33 mouse cellular contexts compared by ENCODE assay signal in genomic region chr9:71517487-71517886, GRCm38 (mm10).
"Had no signal": no experiment of that assay in that cellular context is flagged by ENCODE, and none has a peak within 500 bp of the region (broad histone marks: within the 10 kb centered on the region; RNA-seq: fewer than 3 reads in every experiment).

No protein-coding gene starts in this region.

- H3K27me3 ChIP-seq: heart, embryonic 13.5 days; heart, embryonic 15.5 days; hindbrain, embryonic 12.5 days; hindbrain, embryonic 13.5 days; hindbrain, embryonic 15.5 days; intestine, embryonic 15.5 days; kidney, embryonic 15.5 days had no signal

- H3K4me1 ChIP-seq: hindbrain, embryonic 10.5 days; hindbrain, embryonic 12.5 days; hindbrain, embryonic 13.5 days; hindbrain, embryonic 15.5 days; intestine, embryonic 15.5 days had no signal

- H3K9me3 ChIP-seq: heart, embryonic 13.5 days; heart, embryonic 15.5 days; hindbrain, embryonic 10.5 days; hindbrain, embryonic 12.5 days; hindbrain, embryonic 13.5 days; hindbrain, embryonic 15.5 days; intestine, embryonic 15.5 days; kidney, embryonic 15.5 days had no signal

- H3K4me2 ChIP-seq: heart, embryonic 13.5 days; heart, embryonic 15.5 days; hindbrain, embryonic 12.5 days; hindbrain, embryonic 13.5 days; hindbrain, embryonic 14.5 days; hindbrain, embryonic 15.5 days; intestine, embryonic 15.5 days; kidney, embryonic 15.5 days had no signal

- H3K36me3 ChIP-seq: hindbrain, embryonic 10.5 days; hindbrain, embryonic 12.5 days; hindbrain, embryonic 13.5 days; hindbrain, embryonic 15.5 days; intestine, embryonic 15.5 days; kidney, embryonic 15.5 days had no signal

- DNase-seq: heart, postnatal 10 days; heart, postnatal 14 days; heart, postnatal 36 days; heart, postnatal 4 days; kidney, adult 11 months; kidney, adult 18-20 months; kidney, adult 2 months; kidney, adult 8-10 months; kidney, adult 9 months; kidney, postnatal 10 days; kidney, postnatal 14 days; kidney, postnatal 25 days; kidney, postnatal 36 days; kidney, postnatal 4 days; layer of hippocampus, adult 9-11 months; layer of hippocampus, postnatal 36 days had no signal

- ATAC-seq: hindbrain, embryonic 16.5 days; hindbrain, postnatal 0 days; inflammation-experienced regulatory T-cells, adult 6 months; intestine, embryonic 15.5 days; intestine, embryonic 16.5 days; intestine, postnatal 0 days had no signal

- H3K4me3 ChIP-seq: heart, embryonic 13.5 days; heart, embryonic 15.5 days; hindbrain, embryonic 10.5 days; hindbrain, embryonic 12.5 days; hindbrain, embryonic 13.5 days; hindbrain, embryonic 15.5 days; intestine, embryonic 15.5 days; kidney, embryonic 15.5 days; layer of hippocampus, adult 2 months; left cerebral cortex, adult 2 months had no signal

- H3K9ac ChIP-seq: heart, embryonic 13.5 days; heart, embryonic 15.5 days; hindbrain, embryonic 12.5 days; hindbrain, embryonic 13.5 days; hindbrain, embryonic 14.5 days; hindbrain, embryonic 15.5 days; intestine, embryonic 15.5 days; kidney, embryonic 15.5 days had no signal

- H3K27ac ChIP-seq: heart, embryonic 13.5 days; heart, embryonic 15.5 days; hindbrain, embryonic 10.5 days; hindbrain, embryonic 12.5 days; hindbrain, embryonic 13.5 days; hindbrain, embryonic 14.5 days; hindbrain, embryonic 15.5 days; hindbrain, postnatal 0 days; intestine, embryonic 15.5 days; kidney, embryonic 15.5 days; kidney, postnatal 0 days; layer of hippocampus, adult 2 months; left cerebral cortex, adult 2 months had no signal
